Mouse (Mus musculus) forebrain, embryonic 15.5 days (tissue): ENCODE results near the gene Fam53b. TPM values are rescaled to one million over a fixed set of nuclear protein-coding genes. Genes with fewer than 3 reads are reported as not detected.

Experiments
- polyA plus RNA-seq: library from polyadenylated mRNA; unstranded; fragments of >200 nt; fragmentation: Nextera tagmentation; extraction: Ambion mirVana; gene quantifications from 2 replicates; pipeline ENCODE4 v1.2.1, GENCODE M21; 2015

The Fam53b gene
- polyA plus RNA-seq, 1 experiment from 2014 or later, result 27.8 TPM

Other genes with a start within 250 kb of the Fam53b start
- gene Oat, start 237.5 kb downstream of the Fam53b start, polyA plus RNA-seq, result 118 TPM in 2 replicates
- gene Nkx1-2, start 214.2 kb downstream of the Fam53b start, polyA plus RNA-seq, result 0.05 TPM in 1 of 2 replicates, not detected in the other
- 23.1 and 25.7 TPM in 2 replicates for gene Lhpp, start 203.2 kb downstream of the Fam53b start, polyA plus RNA-seq
- 102 and 108 TPM in 2 replicates for gene Eef1akmt2, start 38.8 kb upstream of the Fam53b start, polyA plus RNA-seq
- 40.0 and 42.6 TPM in 2 replicates for gene Abraxas2, start 45.3 kb upstream of the Fam53b start, polyA plus RNA-seq
- gene Zranb1, start 117.3 kb upstream of the Fam53b start, polyA plus RNA-seq, result 24.6 and 25.5 TPM in 2 replicates